Mouse (Mus musculus) gastrocnemius, adult 8-10 months (tissue): Measurements from ENCODE around the gene Vsx1. TPM values are rescaled to one million over a fixed set of nuclear protein-coding genes. Genes with fewer than 3 reads are reported as not detected.
A peak's percentile ranks its signal among the peaks of the same experiment; 100 is the strongest.

Source experiments
- DNase-seq, 2 experiments: peaks; one replicate each; pipeline ENCODE4 v3.0.0; 2022; ENCODE audit warnings: low spot score in 2 of 2
- total RNA-seq, 4 experiments: library from RNA; stranded (reverse); gene quantifications; 2 replicates each; pipeline ENCODE4 v1.2.4; 2022

Gene Vsx1
- total RNA-seq, 4 experiments from 2014 or later = not detected

DNA sequence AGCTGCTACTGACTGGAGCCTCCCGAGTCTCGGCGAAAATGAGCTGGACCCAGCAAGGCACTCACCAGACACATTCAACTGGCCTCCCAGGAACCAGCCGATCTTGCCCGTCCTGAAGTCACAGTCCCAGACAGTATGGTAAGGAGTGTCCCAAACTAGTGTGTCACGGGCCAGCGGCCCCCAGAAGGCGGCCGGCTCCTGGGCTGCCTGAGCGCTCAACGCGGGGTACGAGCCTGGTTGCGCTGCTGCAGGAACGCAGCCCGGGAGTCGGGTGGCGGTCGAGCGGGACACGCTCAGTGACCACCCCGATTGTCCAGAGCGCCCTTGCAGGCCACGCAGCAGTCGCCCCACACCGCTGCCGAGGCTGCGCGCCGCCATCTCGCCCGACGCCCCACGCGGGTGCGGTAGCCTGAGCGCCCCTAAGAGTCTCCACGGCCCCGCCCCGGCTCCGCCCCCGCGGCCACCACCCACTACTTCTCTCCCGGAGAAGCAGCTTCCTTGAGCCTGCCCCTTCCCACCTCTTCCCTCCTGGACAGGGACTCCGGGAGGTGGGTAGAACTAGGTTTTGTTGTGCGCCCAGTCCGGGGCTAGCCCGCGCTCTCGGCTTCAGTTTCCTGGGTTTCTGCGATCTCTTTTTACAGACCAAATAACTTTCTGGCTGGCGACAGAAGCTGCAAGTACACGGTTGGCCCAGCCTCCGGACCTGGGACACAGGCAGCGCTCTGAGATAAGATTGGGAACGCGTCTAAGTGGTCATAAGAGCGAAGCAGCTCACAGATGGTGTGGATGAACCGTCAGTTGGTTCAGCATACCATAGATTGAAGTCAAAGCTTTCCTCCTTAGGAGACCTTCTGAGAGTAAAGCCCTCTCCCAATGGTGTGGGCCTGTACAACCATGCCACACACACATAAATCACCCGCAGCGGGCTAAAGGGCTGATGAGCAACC, 21.1 kb downstream of the Vsx1 start, which contains the start of gene Acss1:
Gene Acss1 (minus strand): TSS at position 681 of the 947 bp plus-strand sequence.
- peak; percentile 42 to 45 for DNase-seq

DNA sequence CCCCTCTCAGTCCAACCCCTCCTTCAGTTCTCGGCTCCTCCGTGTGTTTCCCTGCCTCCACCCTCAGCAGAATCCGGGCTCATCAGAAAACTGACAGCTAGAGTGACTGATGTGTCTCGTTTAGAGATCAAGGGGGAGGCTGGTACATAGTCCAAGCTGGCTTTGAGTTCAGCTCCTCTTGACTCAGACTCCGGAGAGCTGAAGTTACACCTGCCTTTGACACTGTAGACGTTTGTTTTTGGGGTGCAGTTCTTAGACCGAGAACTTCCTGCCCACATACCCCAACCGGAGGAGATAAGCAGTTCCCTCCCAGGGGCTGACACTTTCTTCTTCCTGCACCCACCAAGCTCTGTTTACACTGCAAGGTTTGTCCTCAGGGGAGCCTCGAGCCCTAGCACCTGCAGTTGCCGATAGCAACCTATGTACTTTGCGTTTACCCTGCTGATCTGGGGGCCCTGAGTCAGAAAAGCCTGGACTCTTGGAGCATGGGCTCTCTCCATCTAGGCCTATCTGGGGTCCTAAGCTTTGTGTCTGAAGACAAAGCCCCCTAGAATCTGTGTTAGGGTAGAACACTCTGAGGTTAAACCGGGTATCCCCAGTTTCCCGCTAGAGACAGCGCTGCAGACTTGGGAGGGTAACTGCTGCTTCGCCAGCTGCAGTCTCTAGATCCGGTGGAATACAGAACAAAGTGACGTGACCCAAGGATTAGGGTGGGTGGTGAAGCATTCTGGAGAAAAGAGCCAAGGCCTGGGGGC, 21.9 kb downstream of the Vsx1 start:
- DNase-seq = no peak

DNA sequence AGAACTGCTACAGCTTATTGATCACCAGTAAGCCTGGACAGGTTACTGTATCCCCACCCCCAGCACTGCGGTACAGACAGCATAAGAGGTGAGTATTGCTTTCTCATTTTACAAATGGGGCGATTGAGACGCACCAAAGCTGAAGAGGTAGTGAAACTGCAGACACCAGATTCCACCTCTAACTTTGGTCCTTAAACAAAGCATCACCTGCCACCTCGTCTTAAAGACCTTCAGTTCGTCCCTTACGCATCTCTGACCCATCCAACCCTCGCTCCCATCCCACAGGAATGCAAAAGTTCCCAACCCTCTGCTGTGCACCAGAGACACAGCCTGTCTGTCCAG, 22.5 kb downstream of the Vsx1 start:
- DNase-seq = no peak

GRCm38 (mm10) chr2:150665534-150666451, 23.4 kb downstream of the Vsx1 start:
- DNase-seq = no peak

GRCm38 (mm10) chr2:150665006-150665405, 24.2 kb downstream of the Vsx1 start:
- no peak for DNase-seq

DNA sequence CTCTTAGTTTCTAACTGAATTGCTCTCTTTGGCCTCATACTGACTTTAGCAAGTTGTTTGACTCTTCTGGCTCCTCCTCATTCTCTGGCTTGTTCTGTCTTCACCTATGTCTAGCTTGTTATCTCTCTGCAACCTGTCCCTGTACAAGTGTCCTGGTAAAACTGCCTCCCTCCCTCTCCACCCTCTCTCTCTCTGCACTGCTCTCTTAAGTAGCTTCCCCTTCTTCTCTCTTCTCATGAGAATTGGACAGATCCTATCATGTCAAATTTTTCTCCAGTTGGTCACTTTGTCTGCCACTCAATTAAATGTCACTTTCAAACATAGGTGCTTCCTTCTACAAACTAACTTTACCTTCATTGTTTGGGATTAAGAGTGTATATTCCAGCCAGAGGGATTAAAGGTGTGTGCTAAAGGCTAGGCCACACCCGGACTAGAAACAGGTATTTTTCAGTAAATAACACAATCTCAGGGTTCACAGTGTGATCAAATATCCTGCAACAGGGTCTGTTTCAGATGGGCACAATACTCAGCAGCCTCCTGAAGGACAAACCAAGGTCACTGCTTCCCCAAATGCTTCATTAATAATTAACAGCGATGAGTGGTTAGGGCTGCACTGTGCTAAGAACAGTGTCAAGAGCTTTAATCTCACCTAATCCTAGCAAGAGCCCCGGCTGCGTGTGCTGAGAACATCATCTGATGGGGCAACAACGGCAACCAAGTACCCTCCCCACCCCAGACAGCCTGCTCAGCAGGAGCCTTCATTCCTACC, 24.8 kb downstream of the Vsx1 start:
- no peak for DNase-seq

- DNase-seq = no peak
Observed at GRCm38 (mm10) chr2:150663255-150663654, 25.9 kb downstream of the Vsx1 start.

- DNase-seq = no peak
Observed at GRCm38 (mm10) chr2:150662007-150662406, 27.2 kb downstream of the Vsx1 start.

- DNase-seq = no peak
Observed at GRCm38 (mm10) chr2:150660668-150661451, 28.3 kb downstream of the Vsx1 start.

GRCm38 (mm10) chr2:150660049-150660448, 29.1 kb downstream of the Vsx1 start:
- DNase-seq = no peak

DNA sequence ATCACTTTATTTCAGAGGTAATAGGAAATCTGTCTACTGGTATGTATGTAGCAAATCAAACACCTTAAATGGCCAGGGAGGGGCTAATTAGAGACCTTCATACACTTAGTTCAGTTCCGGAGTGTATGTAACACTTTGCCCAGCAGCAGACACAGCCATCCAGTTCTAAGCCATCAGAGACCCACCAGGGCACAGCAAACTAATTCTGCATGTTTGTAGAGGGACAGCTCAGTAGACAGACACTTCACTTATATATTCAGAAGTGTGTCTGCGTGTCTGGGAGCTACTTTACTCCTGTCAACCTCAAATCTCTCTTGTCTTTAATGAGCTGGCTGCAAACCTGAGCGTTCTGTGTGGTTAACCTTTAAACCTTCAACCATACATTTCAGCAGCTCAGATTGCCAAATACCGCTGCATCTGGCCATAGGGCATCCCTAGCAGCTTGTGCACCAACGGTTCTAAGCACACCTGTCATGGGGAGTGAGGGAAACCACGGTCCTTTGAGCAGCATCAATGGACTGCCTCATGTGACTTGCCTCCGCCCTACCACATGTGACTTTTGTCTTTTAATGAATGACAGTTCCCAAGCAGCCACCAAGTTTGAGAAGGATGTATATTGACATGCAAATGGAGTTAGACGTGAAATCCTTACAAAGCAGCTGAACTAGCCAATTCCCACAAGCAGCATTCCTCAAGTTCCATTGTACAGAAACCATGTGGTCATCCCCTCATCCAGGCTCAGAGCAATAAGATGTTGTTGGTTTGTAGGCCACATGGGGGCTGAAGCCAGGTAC, 32.0 kb downstream of the Vsx1 start:
- no peak for DNase-seq

- no peak for DNase-seq
Observed at GRCm38 (mm10) chr2:150656112-150656511, 33.0 kb downstream of the Vsx1 start.

DNA sequence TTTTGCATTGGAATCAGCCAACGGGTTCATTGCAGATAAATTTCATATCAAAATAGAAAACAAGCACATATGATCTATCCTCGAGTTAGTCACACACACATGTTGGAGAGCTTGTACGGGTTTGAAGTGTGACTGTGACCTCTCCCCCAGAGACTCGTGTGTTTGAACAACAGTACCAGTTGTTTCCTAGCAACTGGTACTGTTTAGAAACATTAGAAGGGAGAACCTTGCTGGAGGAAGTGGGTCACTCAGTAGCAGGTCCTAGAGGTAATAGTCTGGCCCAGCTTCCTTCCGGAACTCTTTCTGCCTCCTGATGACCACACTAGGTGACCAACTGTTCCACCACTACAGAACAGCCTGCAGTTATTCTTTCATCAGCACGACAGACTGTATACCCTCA, 33.9 kb downstream of the Vsx1 start:
- no peak for DNase-seq

DNA sequence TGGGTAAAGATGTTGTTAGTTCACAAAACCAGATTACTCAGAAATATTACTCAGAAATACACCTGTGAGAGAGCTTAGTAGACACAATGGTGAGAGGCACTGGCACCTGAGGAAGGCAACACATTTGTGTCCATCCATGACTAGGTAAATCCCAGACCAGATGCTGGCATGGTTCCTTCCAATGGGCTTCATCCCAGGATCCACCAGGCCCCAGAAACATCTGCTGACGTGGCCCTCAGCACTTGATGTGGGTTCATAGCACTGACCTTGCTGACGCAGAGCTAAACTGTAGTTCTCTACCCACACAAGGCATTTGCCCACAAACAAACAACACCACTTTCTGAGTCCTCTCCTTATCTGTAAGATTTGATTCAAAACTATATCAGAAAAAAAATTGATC, 34.3 kb downstream of the Vsx1 start:
- DNase-seq = no peak

DNA sequence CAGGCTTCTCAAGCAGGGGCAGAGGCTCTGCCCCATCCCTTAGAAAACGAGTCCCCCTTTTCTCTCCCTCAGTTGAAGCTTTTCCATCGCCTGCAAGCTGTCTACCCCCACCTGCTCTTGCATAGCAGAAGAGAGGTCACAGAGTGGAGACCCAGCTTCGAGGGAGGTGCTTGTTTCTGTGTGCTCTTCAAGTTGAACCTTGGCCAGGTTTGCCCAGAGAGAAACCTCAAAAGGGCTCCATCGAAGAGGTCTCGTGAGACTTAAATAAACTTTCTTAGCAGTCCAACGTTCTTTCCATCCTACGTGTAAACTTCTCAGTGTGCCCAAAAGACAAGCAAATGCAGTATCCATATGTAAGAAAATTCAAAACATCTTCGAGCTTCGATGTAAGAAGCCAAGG, 37.8 kb downstream of the Vsx1 start:
- no peak for DNase-seq

DNA sequence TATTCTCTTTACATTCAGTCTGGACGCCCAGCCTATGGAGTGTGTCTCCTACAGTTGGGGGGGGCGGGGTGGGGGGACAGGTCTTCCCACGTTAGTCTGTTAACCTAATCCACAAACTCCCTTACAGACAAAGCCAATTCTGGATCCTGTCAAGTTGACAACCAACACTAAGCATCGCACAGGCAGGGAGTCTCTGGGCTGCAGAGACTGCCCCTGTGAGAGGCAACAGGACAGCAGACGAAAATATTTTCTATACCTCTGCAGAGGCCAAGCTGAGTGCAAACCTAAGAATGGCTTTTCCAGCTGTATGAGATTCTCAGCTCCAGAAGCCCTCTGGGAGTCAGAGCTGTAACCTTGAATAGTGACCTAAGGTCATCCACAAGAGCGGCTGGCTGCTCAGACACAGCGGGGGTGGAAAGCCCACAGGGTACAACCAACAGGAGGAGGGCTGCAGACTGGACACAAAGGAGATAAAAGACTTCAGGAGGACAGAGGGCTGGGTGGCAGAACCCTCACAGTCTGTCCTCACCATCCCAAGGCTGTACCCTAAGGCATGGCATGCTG, 38.6 kb downstream of the Vsx1 start:
- DNase-seq = no peak

DNA sequence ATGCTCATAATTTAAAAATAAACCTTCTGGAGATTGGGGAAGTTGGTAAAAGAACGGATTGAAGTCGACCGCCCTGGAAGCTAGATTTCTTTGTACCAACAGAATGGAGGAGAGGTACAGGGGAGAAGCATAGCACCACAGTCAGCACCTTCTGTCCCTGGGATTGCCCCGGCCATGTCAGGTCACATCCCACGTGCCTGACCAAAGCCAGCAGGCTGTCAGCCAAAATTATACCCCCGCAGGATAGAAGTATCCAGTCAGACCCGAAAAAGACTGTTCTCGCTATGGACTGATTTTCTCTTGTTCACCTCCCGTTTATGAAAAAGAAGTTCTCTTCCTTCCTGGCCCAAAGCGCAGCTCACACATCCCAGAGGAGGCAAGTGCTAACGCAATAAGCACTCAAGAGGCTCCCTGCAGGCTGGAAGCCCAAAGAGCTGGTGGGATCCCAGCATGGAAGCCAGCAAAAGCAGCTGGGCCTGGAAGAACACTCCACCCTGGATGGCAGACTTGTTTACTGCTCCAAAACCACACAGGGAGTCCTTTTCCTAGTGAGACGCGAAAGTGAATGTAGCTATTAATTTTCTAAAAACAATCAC, 40.8 kb downstream of the Vsx1 start:
- peak in 1 of 2 experiments; percentile 20 for DNase-seq

DNA sequence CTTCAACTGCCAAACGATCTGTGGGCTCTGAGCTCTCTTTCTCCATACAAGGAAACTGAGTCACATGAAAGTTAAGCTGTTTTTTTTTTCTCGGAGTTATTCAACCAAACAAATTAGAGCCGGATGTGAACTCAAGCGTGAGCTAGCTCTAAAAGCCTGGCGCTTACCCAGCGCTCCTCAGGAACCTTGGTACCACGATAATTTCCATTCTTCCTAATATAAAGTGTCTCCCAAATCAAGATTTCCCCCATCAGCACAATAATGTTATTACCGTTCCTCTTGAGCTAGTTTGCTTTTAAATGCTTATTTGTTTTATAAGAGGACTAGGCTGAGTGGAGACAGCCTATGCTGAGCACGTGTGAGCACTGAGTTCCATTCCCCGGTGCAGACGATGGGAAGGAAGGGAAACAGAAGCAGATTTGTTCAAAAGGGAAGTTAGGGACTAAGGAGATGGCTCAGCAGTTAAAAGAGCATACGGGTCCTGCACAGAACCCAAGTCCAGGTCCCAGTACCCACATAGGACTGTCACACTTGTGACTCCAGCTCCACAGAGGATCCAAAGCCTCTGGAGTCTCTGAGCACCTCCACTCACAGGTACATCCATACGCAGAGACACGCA, 41.4 kb downstream of the Vsx1 start:
- DNase-seq = no peak
